8 mouse cellular contexts compared by ENCODE assay signal in the genomic region with DNA sequence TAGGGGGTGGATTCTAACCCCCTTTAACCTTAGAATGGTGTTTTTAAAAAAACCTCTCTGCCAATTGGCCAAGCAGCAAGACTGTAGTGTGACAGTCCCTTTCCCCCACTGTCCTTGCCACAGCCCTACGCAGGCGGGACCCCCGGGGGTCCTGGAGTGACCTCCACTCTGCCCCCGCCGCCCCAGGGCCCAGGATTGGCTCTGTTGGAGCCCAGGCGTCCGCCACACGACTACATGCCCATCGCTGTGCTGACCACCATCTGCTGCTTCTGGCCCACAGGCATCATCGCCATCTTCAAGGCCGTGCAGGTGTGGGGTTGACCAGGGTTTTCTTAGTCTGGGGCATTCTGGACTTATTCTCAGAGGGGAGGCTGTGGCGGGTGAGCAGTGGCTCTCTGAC. TPM values are rescaled to one million over a fixed set of nuclear protein-coding genes. Genes with fewer than 3 reads are reported as not detected.
A peak's percentile ranks its signal among the peaks of the same experiment; 100 is the strongest.
DNase-seq lines count a peak whose midpoint lies in the region; ATAC-seq and TF ChIP-seq lines count a peak whose summit lies in the region.

No protein-coding gene starts in this region.

- ATAC-seq in kidney, postnatal 0 days (replicated peaks; ENCODE audit: low FRiP score, low read depth), result no peak
- no peak for ATAC-seq in hindbrain, embryonic 16.5 days
- no peak for ATAC-seq in neural tube, embryonic 12.5 days (ENCODE audit: low FRiP score, low read depth)
- no peak for ATAC-seq in megakaryocyte-erythroid progenitor cell, adult 5-6 weeks (replicated peaks; ENCODE audit: low FRiP score, low TSS enrichment, poor library complexity, severe bottlenecking)

- no peak for TF ChIP-seq CTCF in kidney, postnatal 0 days (IDR thresholded peaks at IDR 0.05; ENCODE audit: low read depth)

- peak overlapping the region; percentile 38; the same call in 1 of the 2 replicates for H3K9ac ChIP-seq in kidney, postnatal 0 days (ENCODE audit: low read depth, low read length)
- H3K9ac ChIP-seq in hindbrain, embryonic 16.5 days (ENCODE audit: low read depth, low read length), result peak overlapping the region; percentile 57
- peak overlapping the region; percentile 38; the same call in 1 of the 2 replicates for H3K9ac ChIP-seq in neural tube, embryonic 12.5 days

- intact Hi-C loops in left cerebral cortex, postnatal 10 days (cut with DNase I), result no loop called here
- intact Hi-C loops in gastrocnemius, postnatal 36 days (cut with DNase I), result no loop called here

- H3K36me3 ChIP-seq in kidney, postnatal 0 days (ENCODE audit: insufficient read depth, low read length), result no peaks in the 10 kb centered on the region
- H3K36me3 ChIP-seq in hindbrain, embryonic 16.5 days (ENCODE audit: control insufficient read depth, insufficient read depth, low read length), result no peaks in the 10 kb centered on the region
- no peaks in the 10 kb centered on the region for H3K36me3 ChIP-seq in neural tube, embryonic 12.5 days

- H3K9me3 ChIP-seq in kidney, postnatal 0 days (replicated peaks; ENCODE audit: low read length), result no peaks in the 10 kb centered on the region
- H3K9me3 ChIP-seq in hindbrain, embryonic 16.5 days (ENCODE audit: control insufficient read depth, low read length), result no peaks in the 10 kb centered on the region
- H3K9me3 ChIP-seq in neural tube, embryonic 12.5 days, result no peaks in the 10 kb centered on the region

- 12% methylated on average over 12 of the region's 12 CpGs for WGBS in kidney, postnatal 0 days
- 3% methylated on average over 11 of the region's 12 CpGs for WGBS in hindbrain, embryonic 16.5 days
- 3% methylated on average over 12 of the region's 12 CpGs for WGBS in neural tube, embryonic 12.5 days

- peaks cover 37% of the 10 kb centered on the region for H3K4me1 ChIP-seq in kidney, postnatal 0 days (replicated peaks; ENCODE audit: insufficient read depth, low read length)
- H3K4me1 ChIP-seq in hindbrain, embryonic 16.5 days (ENCODE audit: control insufficient read depth, insufficient read depth, low read depth, low read length), result peaks cover 39% of the 10 kb centered on the region
- peaks cover 47% of the 10 kb centered on the region for H3K4me1 ChIP-seq in neural tube, embryonic 12.5 days

- peak overlapping the region; percentile 61 for H3K4me2 ChIP-seq in kidney, postnatal 0 days (ENCODE audit: low read length)
- peak overlapping the region; percentile 84 for H3K4me2 ChIP-seq in hindbrain, embryonic 16.5 days (ENCODE audit: low read length)
- H3K4me2 ChIP-seq in neural tube, embryonic 12.5 days (replicated peaks), result peak overlapping the region; percentile 86

- DNase-seq in kidney, postnatal 0 days (ENCODE audit: low spot score), result no peak
- DNase-seq in kidney, postnatal 14 days, result no peak
- DNase-seq in cerebellum, postnatal 10 days, result peak; percentile 65 to 66
- DNase-seq in left cerebral cortex, postnatal 10 days (ENCODE audit: extremely low spot score in 1 of 2, low spot score in 2 of 2), result no peak
- no peak for DNase-seq in gastrocnemius, postnatal 36 days

- H3K27me3 ChIP-seq in kidney, postnatal 0 days (ENCODE audit: insufficient read depth, low read length), result 0 out of 2 replicates have a peak, but pooled peaks cover 9% of the 10 kb centered on the region
- peaks cover 3% of the 10 kb centered on the region; the same call in 1 of the 2 replicates for H3K27me3 ChIP-seq in hindbrain, embryonic 16.5 days (replicated peaks; ENCODE audit: control insufficient read depth, insufficient read depth, low read length)
- peaks cover 45% of the 10 kb centered on the region for H3K27me3 ChIP-seq in neural tube, embryonic 12.5 days (replicated peaks)

- H3K27ac ChIP-seq in kidney, postnatal 0 days, result no peak overlapping the region
- no peak overlapping the region for H3K27ac ChIP-seq in hindbrain, embryonic 16.5 days (ENCODE audit: low read depth, low read length)
- no peak overlapping the region for H3K27ac ChIP-seq in neural tube, embryonic 12.5 days

- peak overlapping the region; percentile 26 for H3K4me3 ChIP-seq in kidney, postnatal 0 days (replicated peaks; ENCODE audit: low read depth, low read length)
- peak overlapping the region; percentile 37 for H3K4me3 ChIP-seq in hindbrain, embryonic 16.5 days (ENCODE audit: low read length)
- H3K4me3 ChIP-seq in neural tube, embryonic 12.5 days, result peak overlapping the region; percentile 24

RNA-seq across cellular contexts. Expression of gene Prrt1, which starts 2.3 kb away (rescaled TPM):
- 0.36 and 0.55 TPM in 2 replicates for polyA plus RNA-seq in kidney, postnatal 0 days (2015; fragmentation: Nextera tagmentation; extraction: Ambion mirVana)
- 6.8 and 8.1 TPM in 2 replicates for polyA plus RNA-seq in hindbrain, embryonic 16.5 days (2015; fragmentation: Nextera tagmentation; extraction: Ambion mirVana)
- 1.4 and 1.6 TPM in 2 replicates for polyA plus RNA-seq in neural tube, embryonic 12.5 days (2016; fragmentation: Nextera tagmentation; extraction: Ambion mirVana)
- 100 to 1,000 TPM; 157 to 158 TPM for total RNA-seq in left cerebral cortex, postnatal 10 days (2021)
- 0.59 TPM in 1 of 2 replicates, not detected in the other for total RNA-seq in megakaryocyte-erythroid progenitor cell, adult 5-6 weeks (2014; fragmentation: Nextera tagmentation)
- total RNA-seq in megakaryocyte-erythroid progenitor cell, adult 5-6 weeks (2017), result 0.75 TPM in 1 of 2 replicates, not detected in the other
- total RNA-seq in gastrocnemius, postnatal 36 days (2021), result 1 to 10 TPM in 1 of 2 experiments, under 1 TPM in 1; 0.35 to 1.5 TPM

RNA-seq across cellular contexts. Expression of gene Ppt2, which starts 3.3 kb away (rescaled TPM):
- 62.9 and 65.5 TPM in 2 replicates for polyA plus RNA-seq in kidney, postnatal 0 days (2015; fragmentation: Nextera tagmentation; extraction: Ambion mirVana)
- 19.9 and 23.5 TPM in 2 replicates for polyA plus RNA-seq in hindbrain, embryonic 16.5 days (2015; fragmentation: Nextera tagmentation; extraction: Ambion mirVana)
- 22.9 and 25.2 TPM in 2 replicates for polyA plus RNA-seq in neural tube, embryonic 12.5 days (2016; fragmentation: Nextera tagmentation; extraction: Ambion mirVana)
- 10 to 100 TPM; 31.4 to 36.7 TPM for total RNA-seq in left cerebral cortex, postnatal 10 days (2021)
- 31.3 and 35.4 TPM in 2 replicates for total RNA-seq in megakaryocyte-erythroid progenitor cell, adult 5-6 weeks (2014; fragmentation: Nextera tagmentation)
- total RNA-seq in megakaryocyte-erythroid progenitor cell, adult 5-6 weeks (2017), result 10.4 and 17.0 TPM in 2 replicates
- 10 to 100 TPM; 36.2 to 40.0 TPM for total RNA-seq in gastrocnemius, postnatal 36 days (2021)

RNA-seq across cellular contexts. Expression of gene Fkbpl, which starts 12.9 kb away (rescaled TPM):
- polyA plus RNA-seq in kidney, postnatal 0 days (2015; fragmentation: Nextera tagmentation; extraction: Ambion mirVana), result 16.4 and 18.6 TPM in 2 replicates
- polyA plus RNA-seq in hindbrain, embryonic 16.5 days (2015; fragmentation: Nextera tagmentation; extraction: Ambion mirVana), result 13.5 and 17.0 TPM in 2 replicates
- 17.4 and 17.5 TPM in 2 replicates for polyA plus RNA-seq in neural tube, embryonic 12.5 days (2016; fragmentation: Nextera tagmentation; extraction: Ambion mirVana)
- 10 to 100 TPM; 12.5 to 13.7 TPM for total RNA-seq in left cerebral cortex, postnatal 10 days (2021)
- 5.5 TPM in 2 replicates for total RNA-seq in megakaryocyte-erythroid progenitor cell, adult 5-6 weeks (2014; fragmentation: Nextera tagmentation)
- total RNA-seq in megakaryocyte-erythroid progenitor cell, adult 5-6 weeks (2017), result 14.7 and 26.2 TPM in 2 replicates
- 1 to 10 TPM; 6.0 to 8.2 TPM for total RNA-seq in gastrocnemius, postnatal 36 days (2021)

RNA-seq across cellular contexts. Expression of gene Atf6b, which starts 15.3 kb away (rescaled TPM):
- 62.0 and 65.8 TPM in 2 replicates for polyA plus RNA-seq in kidney, postnatal 0 days (2015; fragmentation: Nextera tagmentation; extraction: Ambion mirVana)
- polyA plus RNA-seq in hindbrain, embryonic 16.5 days (2015; fragmentation: Nextera tagmentation; extraction: Ambion mirVana), result 110 and 121 TPM in 2 replicates
- polyA plus RNA-seq in neural tube, embryonic 12.5 days (2016; fragmentation: Nextera tagmentation; extraction: Ambion mirVana), result 116 and 120 TPM in 2 replicates
- 10 to 100 TPM; 73.1 to 76.5 TPM for total RNA-seq in left cerebral cortex, postnatal 10 days (2021)
- total RNA-seq in megakaryocyte-erythroid progenitor cell, adult 5-6 weeks (2014; fragmentation: Nextera tagmentation), result 20.6 and 31.3 TPM in 2 replicates
- 8.7 and 11.5 TPM in 2 replicates for total RNA-seq in megakaryocyte-erythroid progenitor cell, adult 5-6 weeks (2017)
- 1 to 10 TPM; 5.7 to 6.6 TPM for total RNA-seq in gastrocnemius, postnatal 36 days (2021)

RNA-seq across cellular contexts. Expression of gene Egfl8, which starts 15.9 kb away (rescaled TPM):
- 5.9 and 6.6 TPM in 2 replicates for polyA plus RNA-seq in kidney, postnatal 0 days (2015; fragmentation: Nextera tagmentation; extraction: Ambion mirVana)
- polyA plus RNA-seq in hindbrain, embryonic 16.5 days (2015; fragmentation: Nextera tagmentation; extraction: Ambion mirVana), result 8.3 and 9.5 TPM in 2 replicates
- 13.0 and 15.5 TPM in 2 replicates for polyA plus RNA-seq in neural tube, embryonic 12.5 days (2016; fragmentation: Nextera tagmentation; extraction: Ambion mirVana)
- total RNA-seq in left cerebral cortex, postnatal 10 days (2021), result 1 to 10 TPM; 4.3 to 5.2 TPM
- total RNA-seq in megakaryocyte-erythroid progenitor cell, adult 5-6 weeks (2014; fragmentation: Nextera tagmentation), result 0.96 and 2.1 TPM in 2 replicates
- 2.6 TPM in 1 of 2 replicates, not detected in the other for total RNA-seq in megakaryocyte-erythroid progenitor cell, adult 5-6 weeks (2017)
- 1 to 10 TPM; 1.3 to 2.6 TPM for total RNA-seq in gastrocnemius, postnatal 36 days (2021)

Comparison
In these comparisons a context has a peak if more than half of its experiments do, and no peak if none do; other contexts are left out.
1. DNase-seq: peak in cerebellum, postnatal 10 days (2 of 2); none in kidney, postnatal 0 days (single experiment), kidney, postnatal 14 days (single experiment), left cerebral cortex, postnatal 10 days (0 of 2) and gastrocnemius, postnatal 36 days (0 of 2).
2. RNA of gene Prrt1, which starts 2.3 kb away (total RNA-seq): 157 to 158 TPM in left cerebral cortex, postnatal 10 days; 0.35 to 1.5 TPM in gastrocnemius, postnatal 36 days and 0.59 to 0.75 TPM in megakaryocyte-erythroid progenitor cell, adult 5-6 weeks; every median in the first group is over 10 times any median in the second.
3. Peak in every context shown above with its lines, with median percentiles within 50 percentile points of each other: H3K4me2 ChIP-seq, H3K4me3 ChIP-seq and H3K9ac ChIP-seq.